Mouse (Mus musculus) megakaryocyte, embryonic 14.5 days (primary cell): Measurements from ENCODE around the gene Myod1.

Source experiments
- FLI1 ChIP-seq: IDR thresholded peaks from 2 replicates; pipeline ENCODE4 v1.6.1; 2012; ENCODE audit warnings: low read length, inconsistent platforms, mixed read lengths
- GATA1 ChIP-seq: IDR thresholded peaks from 3 replicates; pipeline ENCODE4 v1.6.1; 2012; ENCODE audit warnings: mixed read lengths, low read length, inconsistent platforms, borderline replicate concordance

GRCm38 (mm10) chr7:46397732-46398333 is 21.6 kb downstream of the Myod1 start:
- no peak for TF ChIP-seq GATA1
- TF ChIP-seq FLI1: no peak
